Comparison of ENCODE assay signal across 17 mouse cellular contexts in the genomic region with DNA sequence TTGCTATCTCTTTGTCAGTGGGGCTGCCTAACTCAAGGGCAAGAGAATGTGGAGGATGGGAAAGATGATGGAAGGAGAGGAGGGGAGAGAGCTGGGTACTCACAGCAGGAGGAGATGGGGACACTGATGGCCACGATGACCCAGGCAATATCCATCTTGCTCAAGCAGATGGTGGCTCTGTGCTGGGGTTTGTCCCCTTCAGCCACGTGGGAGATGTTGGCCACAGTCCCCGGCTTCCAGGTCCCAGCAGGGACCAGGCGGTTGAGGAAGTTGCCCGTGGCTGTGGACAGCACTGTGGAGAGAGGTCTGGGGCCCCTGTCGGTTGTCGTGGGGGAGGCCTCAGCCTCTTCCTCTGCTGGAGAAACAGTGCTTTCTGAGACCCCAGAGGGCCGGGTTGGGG. TPM values are rescaled to one million over a fixed set of nuclear protein-coding genes. Genes with fewer than 3 reads are reported as not detected.
DNase-seq lines count a peak whose midpoint lies in the region; ATAC-seq lines count a peak whose summit lies in the region.
"Had no signal": no experiment of that assay in that cellular context is flagged by ENCODE, and none has a peak within 500 bp of the region (broad histone marks: within the 10 kb centered on the region; RNA-seq: fewer than 3 reads in every experiment).

No protein-coding gene starts in this region.

- 0 out of 2 replicates have a peak, but pooled peaks have one; percentile 21 for ATAC-seq in megakaryocyte, adult 5-6 weeks (ENCODE audit: poor library complexity, severe bottlenecking)
- ATAC-seq: forebrain, postnatal 0 days; hindbrain, postnatal 0 days had no signal

- peak; percentile 27 for DNase-seq in left cerebral cortex, postnatal 4 days
- no peak for DNase-seq in left cerebral cortex, postnatal 10 days (ENCODE audit: extremely low spot score in 1 of 2, low spot score in 2 of 2)
- peak; percentile 69 for DNase-seq in cerebellum, adult 8-10 months
- DNase-seq in cerebellum, postnatal 14 days: peak; percentile 41 to 50
- DNase-seq in natural killer cell, adult 2 months (ENCODE audit: low spot score in 2 of 2): no peak
- no peak for DNase-seq in adrenal gland, adult (ENCODE audit: inconsistent age in 2 of 2, low spot score in 1 of 2)
- DNase-seq: adrenal gland, adult 8-10 months; forebrain, postnatal 0 days; heart, adult 11 months; kidney, adult 11 months; liver, embryonic 13.5 days; lung, postnatal 4 days; midbrain, embryonic 14.5 days; right cerebral cortex, postnatal 25 days; thymus, postnatal 25 days had no signal

- intact Hi-C loops in left cerebral cortex, postnatal 4 days (cut with DNase I): loop anchor here (10.0 kb wide), 1 partner anchor 126 kb away; no protein-coding TSS in a partner anchor
- intact Hi-C loops in left cerebral cortex, postnatal 10 days (cut with DNase I): no loop called here

RNA-seq across cellular contexts. Expression of a gene that starts 18.5 kb away (rescaled TPM):
- 1 to 10 TPM in 1 of 2 experiments, under 1 TPM in 1; 0.77 to 1.5 TPM for total RNA-seq in left cerebral cortex, postnatal 4 days (2021)
- 1 to 10 TPM; 1.4 to 2.9 TPM for total RNA-seq in left cerebral cortex, postnatal 10 days (2021)
- total RNA-seq in megakaryocyte, adult 5-6 weeks (2015): 0.30 TPM in 1 of 2 replicates, not detected in the other
- 1.1 and 1.3 TPM in 2 replicates for total RNA-seq in megakaryocyte, adult 5-6 weeks (2017)
- total RNA-seq: adrenal gland, adult 8-10 months had no signal

Comparison
In these comparisons a context has a peak if more than half of its experiments do, and no peak if none do; other contexts are left out.
1. DNase-seq: peak in left cerebral cortex, postnatal 4 days (single experiment), cerebellum, adult 8-10 months (single experiment) and cerebellum, postnatal 14 days (2 of 2); none in left cerebral cortex, postnatal 10 days (0 of 2), natural killer cell, adult 2 months (0 of 2) and adrenal gland, adult (0 of 2).